Mouse (Mus musculus): ENCODE data around the gene Gm49378.

DNA sequence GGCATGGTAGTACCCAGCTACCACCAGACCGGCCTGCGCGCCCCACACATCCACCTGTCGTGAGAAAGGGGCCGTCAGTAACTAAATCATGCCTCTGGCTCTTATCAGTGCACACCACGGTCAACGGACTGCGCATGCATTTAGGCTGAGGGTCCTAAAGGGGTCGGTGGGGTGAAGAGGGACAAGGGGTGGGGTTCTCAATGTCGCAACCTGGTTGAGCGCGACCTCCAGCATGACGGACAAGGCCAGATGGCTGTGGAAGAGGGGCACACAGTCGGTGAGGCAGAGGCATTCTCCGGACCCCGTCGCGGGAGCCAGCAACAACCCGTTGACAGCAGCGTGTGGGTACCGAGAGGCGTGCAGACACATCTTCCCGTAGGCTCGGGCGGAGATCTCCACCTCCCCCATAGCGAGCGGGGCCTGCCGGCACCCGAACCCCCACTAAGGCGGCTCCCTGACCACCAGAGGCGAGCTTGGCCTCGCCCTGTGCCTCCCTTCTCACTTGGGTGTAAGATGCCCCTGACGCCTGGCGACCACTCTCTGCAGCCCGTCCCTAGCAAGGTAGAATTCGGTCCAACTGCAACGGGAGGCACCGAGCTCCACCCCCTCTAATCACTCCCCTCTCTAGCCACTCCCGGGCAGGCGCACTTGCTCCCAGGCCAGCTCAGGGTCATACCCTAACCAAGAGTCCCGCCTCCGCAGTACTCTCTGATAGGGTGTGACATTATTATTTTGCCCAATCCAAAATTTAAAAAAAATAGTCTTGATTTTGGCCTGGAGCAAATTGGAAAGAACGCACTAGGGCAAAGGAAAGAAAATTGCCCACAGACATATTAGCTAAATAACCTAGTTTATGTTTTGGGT is 52.8 kb downstream of the Gm49378 start, which contains the start of gene Emc9:
- TF ChIP-seq GATA1 (IDR thresholded peaks at IDR 0.05; ENCODE audit: borderline replicate concordance, low read length): no peak
- no peak for TF ChIP-seq FLI1 (IDR thresholded peaks at IDR 0.05; ENCODE audit: low read length)

Data from megakaryocyte, embryonic 14.5 days (primary cell).